Mouse (Mus musculus) G1E-ER4 (cell line): Measurements from ENCODE around the gene Ttl. TPM values are rescaled to one million over a fixed set of nuclear protein-coding genes. Genes with fewer than 3 reads are reported as not detected.

ENCODE experiments used
- GATA1 ChIP-seq: IDR thresholded peaks from one replicate; pipeline ENCODE4 v1.8.0; 2012; ENCODE audit warnings: low read length, inconsistent platforms
- polyA plus RNA-seq: library from polyadenylated mRNA; stranded (reverse); fragments of >175 nt; gene quantifications from 2 replicates; pipeline ENCODE4 v1.2.3, GENCODE M21; 2012

The Ttl gene
- polyA plus RNA-seq, 1 experiment = not detected

DNA sequence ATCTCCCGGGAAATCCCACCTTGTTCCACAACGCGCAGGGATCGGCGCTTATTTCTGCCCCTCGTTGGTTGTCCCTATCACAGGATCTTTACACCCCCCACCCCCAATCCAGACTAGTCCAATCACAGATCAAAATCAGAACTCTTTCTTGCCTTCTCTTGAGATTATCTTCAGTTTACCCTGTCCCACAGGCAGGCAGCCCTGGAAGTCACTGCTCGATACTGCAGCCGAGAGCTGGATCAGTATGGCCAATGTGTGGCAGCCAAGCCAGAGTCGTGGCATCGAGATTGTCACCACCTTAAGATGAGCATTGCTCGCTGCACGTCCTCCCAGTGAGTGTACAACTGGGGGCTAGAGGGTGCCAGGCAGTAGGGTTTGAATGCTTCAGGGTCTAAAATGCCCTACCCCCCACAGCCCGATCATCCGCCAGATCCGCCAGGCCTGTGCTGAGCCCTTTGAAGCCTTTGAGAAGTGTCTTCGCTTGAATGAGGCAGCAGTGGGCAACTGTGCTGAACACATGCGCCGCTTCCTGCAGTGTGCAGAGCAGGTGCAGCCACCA, 64.3 kb downstream of the Ttl start:
- no peak for TF ChIP-seq GATA1

DNA sequence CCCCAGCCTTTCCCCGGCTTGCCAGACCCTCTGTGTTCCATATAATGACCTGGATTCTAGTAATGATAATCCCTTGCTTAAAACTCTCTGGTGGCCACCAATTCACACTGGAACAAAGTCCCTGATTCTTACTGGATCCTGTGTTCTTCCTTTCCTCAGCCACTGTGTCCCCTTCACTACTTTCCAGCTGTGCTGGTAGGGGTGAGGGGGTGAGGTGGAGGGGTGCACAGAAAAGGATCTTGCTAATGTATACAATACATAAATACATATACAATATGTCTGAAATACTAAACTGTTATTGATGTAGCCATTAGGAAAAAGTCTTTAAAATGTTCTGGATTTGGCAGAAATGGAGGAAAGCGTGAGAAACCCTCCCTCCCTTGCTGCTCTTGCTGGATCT, 65.0 kb downstream of the Ttl start:
- no peak for TF ChIP-seq GATA1

DNA sequence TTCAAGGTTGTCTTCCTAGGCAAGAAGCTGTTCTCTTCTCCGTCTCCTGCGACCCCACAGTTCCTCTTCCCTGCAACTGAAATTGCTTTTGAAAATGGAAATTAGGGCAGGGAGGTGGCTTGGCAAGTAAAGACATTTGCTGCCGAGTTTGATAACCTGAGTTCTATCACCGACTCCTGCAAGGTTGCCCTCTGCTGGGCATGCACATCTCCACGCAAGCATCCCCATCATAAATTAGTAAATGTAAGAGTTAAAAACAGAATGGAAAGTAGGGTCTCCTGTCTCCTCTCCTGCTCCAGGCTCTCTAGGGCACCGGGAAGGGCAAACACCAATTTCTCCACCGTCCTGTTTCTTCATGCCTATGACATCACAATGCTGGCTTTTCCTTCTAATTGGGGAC, 66.5 kb downstream of the Ttl start:
- no peak for TF ChIP-seq GATA1

DNA sequence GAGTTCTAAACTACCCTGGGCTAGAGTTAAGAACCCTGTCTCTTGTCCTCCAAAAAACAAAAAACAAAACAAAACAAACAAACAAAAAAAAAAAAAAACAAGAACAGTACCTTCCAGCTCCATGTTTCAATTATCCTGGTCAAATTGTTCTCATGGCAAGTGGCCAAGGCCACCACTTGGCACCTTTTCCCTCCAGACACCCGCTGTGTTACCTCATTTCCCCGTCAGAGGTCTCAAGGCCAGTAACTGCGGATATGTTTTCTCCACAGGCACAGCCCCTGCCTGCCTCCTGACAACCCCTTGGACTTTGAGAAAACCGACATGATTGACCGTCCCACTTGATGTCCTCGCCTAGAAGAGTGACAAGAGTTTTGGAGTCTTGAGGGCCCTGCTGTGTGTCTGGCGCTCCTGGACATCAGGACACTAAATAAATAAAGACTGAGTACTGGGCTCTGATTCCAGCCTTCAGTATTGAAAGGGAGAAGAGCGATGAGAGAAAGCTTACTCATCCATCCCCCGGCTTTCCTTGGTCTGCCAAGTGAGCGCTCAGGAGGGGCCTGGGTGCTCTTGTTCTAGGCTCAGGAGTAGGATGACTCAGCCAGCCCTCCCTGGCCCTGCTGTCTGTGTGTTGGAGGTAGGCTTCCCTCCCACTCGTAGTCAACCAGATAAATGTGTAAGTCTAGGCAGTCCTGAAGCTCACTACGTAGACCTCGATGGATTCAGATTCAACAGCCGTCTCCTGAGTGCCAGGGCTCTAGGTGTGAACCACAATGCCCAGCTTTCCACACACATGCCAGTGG, 67.5 kb downstream of the Ttl start:
- no peak for TF ChIP-seq GATA1

DNA sequence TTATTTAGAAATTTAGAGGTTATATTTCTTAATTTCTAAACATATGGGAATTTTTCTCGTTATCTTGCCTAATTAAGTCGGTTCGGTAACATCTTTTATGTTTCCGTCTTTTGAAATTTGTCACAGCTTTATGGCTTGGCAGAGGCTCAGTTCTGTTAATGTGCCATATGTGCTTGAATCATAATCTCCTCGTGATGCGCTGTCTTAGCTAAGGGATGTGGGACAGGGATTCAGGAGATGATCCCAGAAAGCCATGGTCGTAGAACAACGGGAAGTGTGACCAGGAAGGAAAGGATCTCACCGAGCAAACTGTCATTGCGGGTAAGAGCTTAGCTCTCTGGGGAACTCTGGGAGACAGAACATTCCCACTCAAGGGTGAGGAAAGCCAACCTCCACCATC, 74.2 kb downstream of the Ttl start:
- TF ChIP-seq GATA1 = no peak

Other genes starting within 250 kb of the Ttl start
- 1.2 and 1.4 TPM in 2 replicates for gene Tmem87b, start 247.8 kb upstream of the Ttl start, polyA plus RNA-seq
- gene Fbln7, start 203.0 kb upstream of the Ttl start, polyA plus RNA-seq = not detected in 2 replicates
- gene Zc3h8, start 121.9 kb upstream of the Ttl start, polyA plus RNA-seq = 0.43 and 0.93 TPM in 2 replicates
- gene Zc3h6, start 98.5 kb upstream of the Ttl start, polyA plus RNA-seq = 2.1 and 3.0 TPM in 2 replicates
- 12.1 and 12.3 TPM in 2 replicates for gene Gm10762, start 98.2 kb upstream of the Ttl start, polyA plus RNA-seq
- not detected in 2 replicates for gene Vinac1, start 17.8 kb upstream of the Ttl start, polyA plus RNA-seq
- gene Polr1b, start 35.1 kb downstream of the Ttl start, polyA plus RNA-seq = 25.8 and 27.1 TPM in 2 replicates
- gene Chchd5, start 63.8 kb downstream of the Ttl start, polyA plus RNA-seq = 2.6 and 44.6 TPM in 2 replicates
- gene Slc20a1, start 132.8 kb downstream of the Ttl start, polyA plus RNA-seq = 51.8 and 57.4 TPM in 2 replicates
- 39.1 and 55.6 TPM in 2 replicates for gene Ckap2l, start 231.3 kb downstream of the Ttl start, polyA plus RNA-seq
- gene Il1a, start 244.0 kb downstream of the Ttl start, polyA plus RNA-seq = not detected in 2 replicates